Mouse (Mus musculus) sigmoid colon, adult 10 weeks (tissue): ENCODE data around the gene Ppm1e. TPM values are rescaled to one million over a fixed set of nuclear protein-coding genes. Genes with fewer than 3 reads are reported as not detected.

ENCODE experiments used
- polyA plus RNA-seq: library from polyadenylated mRNA; stranded (reverse); fragments of 350-450 nt; fragmentation: Illumina TruSeq; extraction: RNeasy Lipid Tissue Mini Kit (QIAGEN cat#74804); gene quantifications from one replicate; pipeline ENCODE4 v1.2.3, GENCODE M21; 2014; ENCODE audit warnings: low read depth, low replicate concordance

Gene Ppm1e
- 8.6 TPM for polyA plus RNA-seq

DNA sequence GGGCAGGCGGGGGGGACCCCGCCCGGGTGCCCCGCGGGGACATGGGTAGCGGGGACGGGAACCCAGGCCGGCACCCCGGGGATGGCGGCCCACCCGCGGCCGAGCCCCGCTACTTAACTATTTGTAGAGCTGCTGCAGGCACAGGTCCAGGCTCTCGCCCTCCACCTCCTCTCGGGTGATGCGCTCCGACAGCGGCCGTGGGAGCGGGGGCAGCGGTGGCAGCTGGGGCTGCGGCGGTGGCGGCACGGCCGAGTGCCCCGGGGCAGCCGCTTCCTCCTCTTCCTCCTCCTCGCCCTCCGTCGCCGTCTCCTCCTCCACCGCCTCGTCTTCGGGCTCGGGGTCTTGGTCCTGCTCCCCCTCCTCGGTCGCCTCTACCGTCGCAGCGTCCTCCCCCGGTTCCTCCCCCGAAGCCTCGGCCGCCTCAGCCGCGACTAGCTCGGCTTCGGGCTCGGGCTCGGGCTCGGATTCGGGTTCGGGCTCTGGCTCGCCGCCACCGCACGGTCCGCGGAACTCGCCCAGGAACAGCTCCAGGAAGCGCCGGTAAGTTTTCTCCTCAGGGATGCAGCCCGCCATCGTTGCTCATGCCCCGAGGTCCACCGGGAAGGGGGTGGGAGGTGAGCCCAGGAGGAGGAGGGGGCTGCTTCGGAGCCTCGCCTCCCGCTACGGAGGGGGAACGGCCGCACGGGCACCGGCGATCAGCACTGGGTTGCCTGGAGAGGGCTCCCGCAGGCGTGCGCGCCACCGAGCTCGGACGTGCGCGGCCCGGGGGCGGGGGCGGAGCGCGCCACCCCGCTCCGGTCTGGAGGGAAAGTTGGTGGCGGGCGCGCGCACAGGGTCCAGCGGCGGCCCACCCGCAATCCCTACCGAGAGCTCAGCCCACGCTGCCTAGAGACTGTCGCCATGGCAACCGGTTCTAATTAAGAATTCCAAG lies at the start of gene Ppm1e:
TSS of gene Ppm1e (minus strand) at position 693 of the 931 bp plus-strand sequence.

DNA sequence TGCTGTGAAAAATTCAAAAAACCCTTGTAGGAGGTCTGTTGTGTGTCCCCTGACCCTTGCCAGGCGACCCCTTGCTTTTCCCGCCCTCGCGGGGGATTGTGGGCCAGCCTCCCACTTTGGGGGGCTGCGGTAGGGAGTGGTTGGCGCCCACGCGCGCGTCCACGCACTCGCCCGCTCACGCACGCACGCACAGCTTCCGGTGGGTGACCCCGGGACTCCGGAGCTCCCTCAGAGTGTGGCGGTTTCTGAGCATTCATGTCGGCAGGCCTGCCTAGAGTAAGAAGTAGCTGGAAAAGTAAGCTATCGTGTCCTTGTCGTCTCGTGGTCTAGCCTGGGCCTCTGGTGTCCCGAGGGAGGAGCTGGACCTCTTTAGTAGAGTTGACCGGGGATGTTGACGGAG lies 46.1 kb upstream of the Ppm1e start, which contains the start of the genes Rad51c and Tex14:
TSS of gene Rad51c (minus strand) at position 79 of the 400 bp plus-strand sequence.
TSS of gene Tex14 (plus strand) at position 190 of the 400 bp plus-strand sequence.

Other genes with a start within 250 kb of the Ppm1e start
- gene Ska2, start 249.8 kb downstream of the Ppm1e start, polyA plus RNA-seq, result 24.8 TPM
- 18.3 TPM for gene Trim37, start 231.9 kb downstream of the Ppm1e start, polyA plus RNA-seq
- 3.8 TPM for gene Rad51c, start 45.9 kb upstream of the Ppm1e start, polyA plus RNA-seq
- gene Tex14, start 46.0 kb upstream of the Ppm1e start, polyA plus RNA-seq, result 3.9 TPM
- not detected for gene Gm11492, start 207.6 kb upstream of the Ppm1e start, polyA plus RNA-seq
- gene Sept4, start 209.9 kb upstream of the Ppm1e start, polyA plus RNA-seq, result 4.9 TPM
- gene Mtmr4, start 233.1 kb upstream of the Ppm1e start, polyA plus RNA-seq, result 32.9 TPM